11 mouse cellular contexts compared by ENCODE assay signal in genomic region chr14:120428497-120428896, GRCm38 (mm10).
"Had no signal": no experiment of that assay in that cellular context is flagged by ENCODE, and none has a peak within 500 bp of the region (broad histone marks: within the 10 kb centered on the region; RNA-seq: fewer than 3 reads in every experiment).

No protein-coding gene starts in this region.

- H3K4me2 ChIP-seq: limb, embryonic 13.5 days; midbrain, embryonic 12.5 days had no signal

- H3K9ac ChIP-seq: limb, embryonic 13.5 days; liver, embryonic 14.5 days; midbrain, embryonic 12.5 days had no signal

- H3K27me3 ChIP-seq: limb, embryonic 13.5 days; midbrain, embryonic 12.5 days had no signal

- ATAC-seq: inflammation-experienced regulatory T-cells, adult 6 months; intestine, postnatal 0 days; midbrain, embryonic 16.5 days had no signal

- H3K27ac ChIP-seq: kidney, postnatal 0 days; limb, embryonic 13.5 days; liver, embryonic 14.5 days; midbrain, embryonic 12.5 days had no signal

- H3K4me3 ChIP-seq: limb, embryonic 13.5 days; midbrain, embryonic 12.5 days had no signal

- H3K4me1 ChIP-seq: limb, embryonic 13.5 days; midbrain, embryonic 12.5 days had no signal

- DNase-seq: kidney, adult 8-10 months; kidney, postnatal 36 days; lung, adult 18-20 months; thymus, postnatal 36 days had no signal
